Mouse (Mus musculus) ES-E14 (cell line): ENCODE data around the gene Sfn.

Source experiments
- CHD2 ChIP-seq: IDR thresholded peaks from 2 replicates; pipeline ENCODE4 v1.6.1; 2014; ENCODE audit warnings: mild to moderate bottlenecking, low read depth, low read length, inconsistent platforms
- MAFK ChIP-seq: IDR thresholded peaks from 2 replicates; pipeline ENCODE4 v1.6.1; 2014; ENCODE audit warnings: mild to moderate bottlenecking, low read depth, low read length, inconsistent platforms; ENCODE audit not compliant: insufficient read depth
- ZC3H11A ChIP-seq: IDR thresholded peaks from 2 replicates; pipeline ENCODE4 v1.6.1; 2012; ENCODE audit warnings: low read depth, mild to moderate bottlenecking, inconsistent platforms, low read length, borderline replicate concordance

GRCm38 (mm10) chr4:133625621-133626071 lies 23.7 kb upstream of the Sfn start:
- no peak for TF ChIP-seq CHD2
- TF ChIP-seq ZC3H11A, result no peak
- TF ChIP-seq MAFK, result no peak
